Comparison of ENCODE assay signal across 36 mouse cellular contexts in genomic region chr5:114801841-114802240, GRCm38 (mm10). TPM values are rescaled to one million over a fixed set of nuclear protein-coding genes. Genes with fewer than 3 reads are reported as not detected.
DNase-seq lines count a peak whose midpoint lies in the region; ATAC-seq and TF ChIP-seq lines count a peak whose summit lies in the region.
"Had no signal": no experiment of that assay in that cellular context is flagged by ENCODE, and none has a peak within 500 bp of the region (broad histone marks: within the 10 kb centered on the region; RNA-seq: fewer than 3 reads in every experiment).

No protein-coding gene starts in this region.

- H3K9ac ChIP-seq in midbrain, postnatal 0 days (replicated peaks; ENCODE audit: low read length, poor library complexity, severe bottlenecking) = no peak overlapping the region
- H3K9ac ChIP-seq in ES-Bruce4 (ENCODE audit: low read depth, poor library complexity, severe bottlenecking) (no peak overlapping the region), ES-E14 (ENCODE audit: insufficient read depth, low read depth, low read length, poor library complexity, severe bottlenecking) (no peak overlapping the region)
- no peak overlapping the region for H3K9ac ChIP-seq in kidney, embryonic 15.5 days
- H3K9ac ChIP-seq: embryonic facial prominence, embryonic 13.5 days; forebrain, embryonic 12.5 days; forebrain, embryonic 15.5 days; hindbrain, embryonic 14.5 days had no signal

- no peak for TF ChIP-seq POLR2A in ES-Bruce4 (IDR thresholded peaks at IDR 0.05; ENCODE audit: insufficient read depth, low read length)

- no peak for DNase-seq in midbrain, embryonic 10.5 days (ENCODE audit: low spot score)
- no peak for DNase-seq in midbrain, postnatal 0 days (ENCODE audit: low spot score)
- DNase-seq in ES-E14 (ENCODE audit: low read depth, low spot score) = no peak
- no peak for DNase-seq in Muller cell, postnatal 12 days (ENCODE audit: inconsistent ontology term)
- DNase-seq: adrenal gland, adult 8-10 months; adrenal gland, postnatal 25 days; cerebellum, adult 11-12 months; cerebellum, adult 8-10 months; cerebellum, postnatal 10 days; embryo, embryonic 11 days; gastrocnemius, postnatal 10 days; heart, adult 11 months had no signal

- H3K4me1 ChIP-seq in midbrain, embryonic 10.5 days = peaks cover 16% of the 10 kb centered on the region
- no peaks in the 10 kb centered on the region for H3K4me1 ChIP-seq in midbrain, postnatal 0 days (ENCODE audit: insufficient read depth, low read length)
- peaks cover 3% of the 10 kb centered on the region for H3K4me1 ChIP-seq in ES-Bruce4 (ENCODE audit: control insufficient read depth, insufficient read depth, low read length)
- peaks cover 10 to 32% of the 10 kb centered on the region in 2 experiments for H3K4me1 ChIP-seq in ES-E14 (ENCODE audit: control insufficient read depth in 2 of 2, insufficient read depth in 2 of 2, low read length in 2 of 2, poor library complexity in 1 of 2)
- H3K4me1 ChIP-seq in kidney, embryonic 15.5 days = peaks cover 3% of the 10 kb centered on the region; the same call in 1 of the 2 replicates

- 0 out of 2 replicates have a peak overlapping the region, but pooled peaks have one; percentile 4 for H3K27ac ChIP-seq in midbrain, embryonic 10.5 days (replicated peaks)
- H3K27ac ChIP-seq in midbrain, postnatal 0 days (ENCODE audit: low read depth, low read length) = no peak overlapping the region
- H3K27ac ChIP-seq in ES-Bruce4 (ENCODE audit: insufficient read depth, low read length) = peak overlapping the region; percentile 88
- peak overlapping the region; percentile 90 for H3K27ac ChIP-seq in ES-E14 (ENCODE audit: insufficient read depth, low read depth, low read length, poor library complexity, severe bottlenecking)
- H3K27ac ChIP-seq in kidney, embryonic 15.5 days = no peak overlapping the region
- H3K27ac ChIP-seq: embryonic facial prominence, embryonic 10.5 days; embryonic facial prominence, embryonic 13.5 days; forebrain, embryonic 12.5 days; forebrain, embryonic 15.5 days; hindbrain, embryonic 14.5 days; hindbrain, postnatal 0 days had no signal

- in situ Hi-C loops in ES-E14 (cut with MboI; ENCODE audit: low sequenced_read_pairs in 2 of 2, unreplicated experiment in 2 of 2) = no loop called here

- ATAC-seq in midbrain, postnatal 0 days (ENCODE audit: low FRiP score) = no peak
- no peak for ATAC-seq in kidney, embryonic 15.5 days (replicated peaks; ENCODE audit: low FRiP score)
- ATAC-seq: activated CD4-positive, CD25-positive, alpha-beta regulatory T cell, adult 4 months; CD4-positive, CD25-positive, alpha-beta regulatory T cell, adult 4 months; forebrain, embryonic 15.5 days; hindbrain, postnatal 0 days; inflammation-experienced regulatory T-cells, adult 6 months; Patski had no signal

- TF ChIP-seq EP300 in ES-Bruce4 (IDR thresholded peaks at IDR 0.05; ENCODE audit: insufficient read depth, low read depth, low read length) = no peak; the same call in 1 of the 2 replicates

- TF ChIP-seq CTCF in midbrain, postnatal 0 days (IDR thresholded peaks at IDR 0.05) = no peak
- no peak for TF ChIP-seq CTCF in ES-Bruce4 (IDR thresholded peaks at IDR 0.05; ENCODE audit: low read depth, low read length)

- H3K27me3 ChIP-seq in midbrain, embryonic 10.5 days (ENCODE audit: low read depth, poor library complexity, severe bottlenecking) = peaks cover 7% of the 10 kb centered on the region; the same call in 1 of the 2 replicates
- H3K27me3 ChIP-seq in midbrain, postnatal 0 days (ENCODE audit: insufficient read depth, low read length) = no peaks in the 10 kb centered on the region
- no peaks in the 10 kb centered on the region for H3K27me3 ChIP-seq in ES-Bruce4 (ENCODE audit: control insufficient read depth, insufficient read depth, low read length, poor library complexity, severe bottlenecking)
- H3K27me3 ChIP-seq in kidney, embryonic 15.5 days = no peaks in the 10 kb centered on the region
- H3K27me3 ChIP-seq: embryonic facial prominence, embryonic 13.5 days; forebrain, embryonic 12.5 days; forebrain, embryonic 15.5 days; Patski had no signal

- no peak overlapping the region for H3K4me2 ChIP-seq in midbrain, postnatal 0 days (ENCODE audit: low read depth, low read length, poor library complexity, severe bottlenecking)
- no peak overlapping the region for H3K4me2 ChIP-seq in kidney, embryonic 15.5 days
- H3K4me2 ChIP-seq: embryonic facial prominence, embryonic 13.5 days; forebrain, embryonic 12.5 days; forebrain, embryonic 15.5 days; heart, embryonic 11.5 days; hindbrain, embryonic 14.5 days had no signal

- WGBS in midbrain, embryonic 10.5 days = 82% methylated on average over 6 of the region's 6 CpGs
- WGBS in midbrain, postnatal 0 days = 82% methylated on average over 6 of the region's 6 CpGs
- WGBS in kidney, embryonic 15.5 days = 91% methylated on average over 6 of the region's 6 CpGs

- H3K9me3 ChIP-seq in midbrain, embryonic 10.5 days (replicated peaks) = no peaks in the 10 kb centered on the region
- H3K9me3 ChIP-seq in midbrain, postnatal 0 days (ENCODE audit: low read length) = no peaks in the 10 kb centered on the region
- H3K9me3 ChIP-seq in ES-Bruce4 (replicated peaks; ENCODE audit: control insufficient read depth, insufficient read depth, low read length, poor library complexity, severe bottlenecking) (peaks cover 27% of the 10 kb centered on the region), ES-E14 (ENCODE audit: control insufficient read depth, insufficient read depth, low read depth, low read length) (no peaks in the 10 kb centered on the region)
- H3K9me3 ChIP-seq in kidney, embryonic 15.5 days (replicated peaks) = no peaks in the 10 kb centered on the region
- H3K9me3 ChIP-seq: embryonic facial prominence, embryonic 10.5 days; embryonic facial prominence, embryonic 13.5 days; forebrain, embryonic 12.5 days; forebrain, embryonic 15.5 days had no signal

- H3K36me3 ChIP-seq in midbrain, embryonic 10.5 days = peaks cover 91% of the 10 kb centered on the region
- H3K36me3 ChIP-seq in midbrain, postnatal 0 days (ENCODE audit: insufficient read depth, low read length) = peaks cover 64% of the 10 kb centered on the region
- H3K36me3 ChIP-seq in ES-Bruce4 (ENCODE audit: control insufficient read depth, insufficient read depth, low read length, poor library complexity, severe bottlenecking) (peaks cover 17% of the 10 kb centered on the region), ES-E14 (ENCODE audit: control insufficient read depth, insufficient read depth, low read length, poor library complexity, severe bottlenecking) (peaks cover 34% of the 10 kb centered on the region)
- H3K36me3 ChIP-seq in kidney, embryonic 15.5 days = peaks cover 90% of the 10 kb centered on the region

- no peak overlapping the region for H3K4me3 ChIP-seq in midbrain, embryonic 10.5 days
- H3K4me3 ChIP-seq in midbrain, postnatal 0 days (ENCODE audit: low read depth, low read length) = no peak overlapping the region
- H3K4me3 ChIP-seq in ES-Bruce4 (ENCODE audit: low read depth, low read length) = no peak overlapping the region
- H3K4me3 ChIP-seq in ES-E14 (ENCODE audit: insufficient read depth in 1 of 2, low read depth in 1 of 2, low read length in 2 of 2, poor library complexity in 1 of 2, severe bottlenecking in 1 of 2) = no peak overlapping the region
- no peak overlapping the region for H3K4me3 ChIP-seq in kidney, embryonic 15.5 days (replicated peaks)
- H3K4me3 ChIP-seq: embryonic facial prominence, embryonic 10.5 days; embryonic facial prominence, embryonic 13.5 days; erythroblast, embryonic 14.5 days; forebrain, embryonic 12.5 days; forebrain, embryonic 15.5 days had no signal

RNA-seq across cellular contexts. Expression of gene 1500011B03Rik, which starts 21.4 kb away (rescaled TPM):
- 133 and 143 TPM in 2 replicates for polyA plus RNA-seq in midbrain, embryonic 10.5 days (2016; fragmentation: Nextera tagmentation; extraction: Ambion mirVana)
- 299 and 345 TPM in 2 replicates for total RNA-seq in midbrain, postnatal 0 days (2014; rRNA removed)
- 372 and 393 TPM in 2 replicates for polyA plus RNA-seq in midbrain, postnatal 0 days (2015; fragmentation: Nextera tagmentation; extraction: Ambion mirVana)
- polyA plus RNA-seq in ES-Bruce4 (2011; ENCODE audit: insufficient read depth, insufficient read length, low read depth, missing spikeins) = 36.3 and 40.7 TPM in 2 replicates
- 103 and 139 TPM in 2 replicates for total RNA-seq in ES-E14 (2012; rRNA removed)
- polyA plus RNA-seq in kidney, embryonic 15.5 days (2015; fragmentation: Nextera tagmentation; extraction: Ambion mirVana) = 102 and 105 TPM in 2 replicates

RNA-seq across cellular contexts. Expression of gene Git2, which starts 26.5 kb away (rescaled TPM):
- polyA plus RNA-seq in midbrain, embryonic 10.5 days (2016; fragmentation: Nextera tagmentation; extraction: Ambion mirVana) = 34.4 and 38.1 TPM in 2 replicates
- 41.8 and 45.1 TPM in 2 replicates for total RNA-seq in midbrain, postnatal 0 days (2014; rRNA removed)
- polyA plus RNA-seq in midbrain, postnatal 0 days (2015; fragmentation: Nextera tagmentation; extraction: Ambion mirVana) = 25.5 and 33.8 TPM in 2 replicates
- polyA plus RNA-seq in ES-Bruce4 (2011; ENCODE audit: insufficient read depth, insufficient read length, low read depth, missing spikeins) = 42.0 and 43.6 TPM in 2 replicates
- 29.8 and 30.3 TPM in 2 replicates for total RNA-seq in ES-E14 (2012; rRNA removed)
- 42.0 and 45.5 TPM in 2 replicates for polyA plus RNA-seq in kidney, embryonic 15.5 days (2015; fragmentation: Nextera tagmentation; extraction: Ambion mirVana)

RNA-seq across cellular contexts. Expression of gene Ankrd13a, which starts 27.4 kb away (rescaled TPM):
- polyA plus RNA-seq in midbrain, embryonic 10.5 days (2016; fragmentation: Nextera tagmentation; extraction: Ambion mirVana) = 50.1 and 54.0 TPM in 2 replicates
- total RNA-seq in midbrain, postnatal 0 days (2014; rRNA removed) = 39.3 and 47.3 TPM in 2 replicates
- polyA plus RNA-seq in midbrain, postnatal 0 days (2015; fragmentation: Nextera tagmentation; extraction: Ambion mirVana) = 22.4 and 24.9 TPM in 2 replicates
- 70.6 and 71.8 TPM in 2 replicates for polyA plus RNA-seq in ES-Bruce4 (2011; ENCODE audit: insufficient read depth, insufficient read length, low read depth, missing spikeins)
- total RNA-seq in ES-E14 (2012; rRNA removed) = 62.4 and 66.4 TPM in 2 replicates
- polyA plus RNA-seq in kidney, embryonic 15.5 days (2015; fragmentation: Nextera tagmentation; extraction: Ambion mirVana) = 45.3 and 49.8 TPM in 2 replicates

RNA-seq across cellular contexts. Expression of gene 4930519G04Rik, which starts 51.6 kb away (rescaled TPM):
- not detected in 2 replicates for polyA plus RNA-seq in midbrain, embryonic 10.5 days (2016; fragmentation: Nextera tagmentation; extraction: Ambion mirVana)
- not detected in 2 replicates for total RNA-seq in midbrain, postnatal 0 days (2014; rRNA removed)
- polyA plus RNA-seq in midbrain, postnatal 0 days (2015; fragmentation: Nextera tagmentation; extraction: Ambion mirVana) = not detected in 2 replicates
- polyA plus RNA-seq in ES-Bruce4 (2011; ENCODE audit: insufficient read depth, insufficient read length, low read depth, missing spikeins) = not detected in 2 replicates
- total RNA-seq in ES-E14 (2012; rRNA removed) = not detected in 2 replicates
- polyA plus RNA-seq in kidney, embryonic 15.5 days (2015; fragmentation: Nextera tagmentation; extraction: Ambion mirVana) = not detected in 2 replicates
- total RNA-seq: adrenal gland, adult 8-10 months; adrenal gland, postnatal 25 days; gastrocnemius, adult 18-20 months; gastrocnemius, postnatal 10 days; gastrocnemius, postnatal 4 days; heart, adult 8-10 months; heart, postnatal 25 days; hindbrain, postnatal 0 days had no signal
- polyA plus RNA-seq: activated CD4-positive, CD25-positive, alpha-beta regulatory T cell, adult 4 months; brain, embryonic 14.5 days; C2C12; CD4-positive, CD25-positive, alpha-beta regulatory T cell, adult 4 months; embryonic facial prominence, embryonic 10.5 days; forebrain, embryonic 12.5 days; forebrain, embryonic 15.5 days; heart, embryonic 11.5 days; heart, embryonic 14.5 days; heart, postnatal 0 days; hindbrain, embryonic 14.5 days; hindbrain, postnatal 0 days; inflammation-experienced regulatory T-cells, adult 6 months; intestine, embryonic 16.5 days had no signal

RNA-seq across cellular contexts. Expression of gene Gm9936, which starts 56.6 kb away (rescaled TPM):
- polyA plus RNA-seq in midbrain, embryonic 10.5 days (2016; fragmentation: Nextera tagmentation; extraction: Ambion mirVana) = 0.16 and 0.57 TPM in 2 replicates
- 5.8 and 6.7 TPM in 2 replicates for total RNA-seq in midbrain, postnatal 0 days (2014; rRNA removed)
- 3.1 and 3.3 TPM in 2 replicates for polyA plus RNA-seq in midbrain, postnatal 0 days (2015; fragmentation: Nextera tagmentation; extraction: Ambion mirVana)
- polyA plus RNA-seq in ES-Bruce4 (2011; ENCODE audit: insufficient read depth, insufficient read length, low read depth, missing spikeins) = 0.21 TPM in 1 of 2 replicates, not detected in the other
- 0.05 TPM in 1 of 2 replicates, not detected in the other for total RNA-seq in ES-E14 (2012; rRNA removed)
- 0.06 TPM in 1 of 2 replicates, not detected in the other for polyA plus RNA-seq in kidney, embryonic 15.5 days (2015; fragmentation: Nextera tagmentation; extraction: Ambion mirVana)
- total RNA-seq: adrenal gland, adult 8-10 months; gastrocnemius, adult 18-20 months; gastrocnemius, postnatal 10 days; gastrocnemius, postnatal 4 days; heart, adult 8-10 months; heart, postnatal 25 days; hematopoietic stem cell, adult 5-6 weeks had no signal
- polyA plus RNA-seq: activated CD4-positive, CD25-positive, alpha-beta regulatory T cell, adult 4 months; C2C12; CD4-positive, CD25-positive, alpha-beta regulatory T cell, adult 4 months; erythroblast, embryonic 14.5 days; heart, embryonic 11.5 days; heart, embryonic 14.5 days; heart, postnatal 0 days; inflammation-experienced regulatory T-cells, adult 6 months; Patski had no signal

Comparison
In these comparisons a context has a peak if more than half of its experiments do, and no peak if none do; other contexts are left out.
1. H3K27ac ChIP-seq: peak in midbrain, embryonic 10.5 days (single experiment), ES-Bruce4 (single experiment) and ES-E14 (single experiment); none in midbrain, postnatal 0 days (single experiment) and kidney, embryonic 15.5 days (single experiment).